Mouse (Mus musculus) kidney, postnatal 4 days (tissue): ENCODE measurements at regions not wholly inside any gene's neighbourhood (a gene's known extent, or its start where the extent isn't known, plus 50 kb on each side); places are given as distances from the start of the nearest gene placed in this dataset.

Experiments used
- DNase-seq, 2 experiments: peaks; one replicate each; pipeline ENCODE4 v3.0.0; 2021; ENCODE audit warnings: mixed read lengths in 2 of 2

DNA sequence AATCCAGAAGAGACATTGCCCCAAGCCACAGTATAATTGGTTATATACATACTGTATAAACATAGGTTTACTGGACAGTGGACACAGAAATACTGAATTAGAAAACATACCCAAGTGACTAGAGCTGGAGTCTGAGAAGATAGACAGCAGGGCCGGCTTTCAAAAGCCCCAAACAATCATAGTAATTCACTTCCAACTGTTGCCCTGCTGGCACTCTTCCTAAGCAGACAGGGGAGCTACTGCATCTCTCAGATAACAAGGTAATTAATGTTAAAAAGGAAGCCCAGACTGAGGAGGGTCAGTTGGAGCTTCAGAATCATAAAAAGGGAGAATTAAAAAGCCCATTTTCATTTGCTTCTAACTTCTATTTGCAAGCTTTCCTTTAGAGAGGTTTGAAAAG is 764.5 kb downstream of the Vgll3 start:
- no peak for DNase-seq

DNA sequence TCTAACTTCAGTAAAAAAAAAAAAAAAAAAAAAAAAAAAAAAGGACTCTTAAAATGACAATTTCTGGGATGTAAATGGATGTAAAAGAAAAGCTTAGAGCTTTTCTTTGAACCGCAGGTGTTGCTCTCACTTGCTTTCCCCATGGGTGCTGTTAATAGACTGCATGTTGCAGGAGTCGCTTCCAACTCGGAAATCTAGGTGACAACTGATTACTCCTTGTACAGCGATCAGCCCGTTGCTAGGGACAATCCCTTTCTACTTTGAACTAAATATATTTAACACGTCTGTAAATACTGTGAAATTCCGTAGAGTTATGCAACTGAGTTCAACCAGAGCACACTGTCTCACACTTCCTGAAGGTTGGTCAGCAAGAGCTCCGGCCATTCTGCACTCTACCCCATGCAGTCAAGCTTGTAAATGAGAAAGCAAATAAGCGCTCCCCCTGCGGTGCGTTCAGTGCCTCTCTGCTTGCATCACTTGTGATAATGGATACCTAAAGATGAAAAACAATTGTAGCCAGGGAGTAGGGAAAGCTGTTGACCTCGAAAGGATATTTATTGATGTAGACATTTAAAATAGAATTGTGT is 770.7 kb downstream of the Vgll3 start:
- DNase-seq, result no peak

- DNase-seq, result peak in 1 of 2 experiments; percentile 2
Observed at GRCm38 (mm10) chr16:66602211-66602610, 787.2 kb downstream of the Vgll3 start.

DNA sequence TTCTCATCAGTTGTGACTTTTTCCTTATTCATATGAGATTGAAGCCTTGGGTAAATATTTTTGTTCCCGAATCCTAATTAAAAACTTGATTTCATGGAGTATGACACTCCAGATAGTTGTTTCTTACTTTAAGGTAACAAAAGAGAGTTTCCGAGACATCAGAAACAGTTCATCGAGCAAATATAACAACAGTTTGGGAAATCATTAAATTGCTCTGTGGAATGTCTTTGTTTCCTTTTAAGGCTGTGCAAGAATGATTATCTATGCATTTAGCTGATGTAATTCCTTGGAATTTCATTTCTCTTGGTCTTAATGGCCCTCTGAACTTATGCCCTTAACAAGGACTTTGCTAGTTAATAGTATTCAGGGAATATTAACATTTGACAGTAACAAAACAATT is 787.6 kb downstream of the Vgll3 start:
- no peak for DNase-seq

- no peak for DNase-seq
Observed at GRCm38 (mm10) chr16:66603825-66604224, 788.8 kb downstream of the Vgll3 start.
